Mouse (Mus musculus) stomach, postnatal 0 days (tissue): ENCODE results near the gene Plekha4.

ENCODE experiments used
- CTCF ChIP-seq: IDR thresholded peaks from 2 replicates; pipeline ENCODE4 v1.5.1; 2016; ENCODE audit warnings: antibody characterized with exemption, low read depth, mild to moderate bottlenecking, moderate library complexity
- EP300 ChIP-seq: optimal IDR thresholded peaks from 2 replicates; pipeline ENCODE3; 2016; ENCODE audit warnings: antibody characterized with exemption

DNA sequence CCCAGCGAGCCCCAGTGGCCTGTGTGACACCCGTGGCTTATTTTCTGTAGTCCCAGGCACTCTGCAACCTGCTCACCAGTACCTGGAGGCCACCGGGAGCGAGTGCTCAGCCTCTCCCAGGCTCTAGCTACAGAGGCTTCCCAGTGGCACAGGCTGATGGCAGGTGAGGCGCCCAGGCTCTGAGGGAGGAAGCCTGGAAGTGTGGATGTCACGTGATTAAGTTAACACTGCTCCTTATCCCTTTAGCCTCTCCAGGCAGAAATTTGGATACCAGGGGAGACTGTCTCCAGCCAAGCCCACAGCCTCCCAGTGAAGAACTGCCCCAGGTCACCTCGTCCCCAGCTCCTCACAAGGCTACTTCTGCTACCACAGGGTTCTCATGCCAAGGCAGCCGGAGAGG, 27.4 kb downstream of the Plekha4 start:
- TF ChIP-seq CTCF (no peak), EP300 (no peak)
